Mouse (Mus musculus) layer of hippocampus, postnatal 14 days (tissue): Measurements from ENCODE around the gene Lnx2. TPM values are rescaled to one million over a fixed set of nuclear protein-coding genes. Genes with fewer than 3 reads are reported as not detected.

Source experiments
- DNase-seq, 2 experiments: peaks; one replicate each; pipeline ENCODE4 v3.0.0; 2021 to 2022; ENCODE audit warnings: low spot score in 2 of 2, mixed read lengths in 1 of 2
- total RNA-seq, 2 experiments: library from RNA; stranded (reverse); gene quantifications; 2 replicates each; pipeline ENCODE4 v1.2.3; 2021

The Lnx2 gene
- total RNA-seq, 2 experiments from 2014 or later, result 5.2 to 6.1 TPM

DNA sequence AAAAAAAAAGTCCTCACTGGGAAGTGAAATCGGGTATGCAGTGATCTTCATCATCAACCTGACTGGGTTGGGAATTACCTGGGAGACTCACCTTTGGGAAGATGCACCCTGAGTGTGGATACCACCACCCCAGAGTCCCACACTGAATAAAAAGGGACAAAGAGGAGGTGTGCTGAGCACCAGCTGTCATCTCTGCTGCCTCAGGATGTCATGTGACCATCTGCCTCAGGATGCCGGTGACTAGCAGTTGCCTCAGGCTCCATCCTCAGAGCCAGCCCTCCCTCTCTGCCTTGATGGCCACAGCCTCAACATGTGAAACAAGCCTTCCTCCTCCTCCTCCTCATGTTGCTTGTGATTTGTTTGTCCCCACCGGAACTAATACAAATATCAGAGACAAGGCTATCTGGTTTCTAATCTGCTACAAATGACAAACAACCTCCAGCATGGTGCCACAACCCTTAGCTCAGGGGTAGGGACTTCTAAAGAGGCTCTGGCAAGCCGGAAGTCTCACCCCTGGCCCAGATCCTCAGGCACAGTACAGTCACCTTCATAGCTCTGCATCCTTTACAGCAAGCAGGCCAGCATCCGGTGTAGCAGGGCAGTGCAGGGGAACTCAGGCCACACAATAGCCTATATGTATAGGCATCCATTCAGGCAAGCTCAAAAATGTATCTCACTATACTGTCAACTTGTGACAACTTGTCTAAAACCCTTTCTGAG is 54.7 kb downstream of the Lnx2 start:
- no peak for DNase-seq

DNA sequence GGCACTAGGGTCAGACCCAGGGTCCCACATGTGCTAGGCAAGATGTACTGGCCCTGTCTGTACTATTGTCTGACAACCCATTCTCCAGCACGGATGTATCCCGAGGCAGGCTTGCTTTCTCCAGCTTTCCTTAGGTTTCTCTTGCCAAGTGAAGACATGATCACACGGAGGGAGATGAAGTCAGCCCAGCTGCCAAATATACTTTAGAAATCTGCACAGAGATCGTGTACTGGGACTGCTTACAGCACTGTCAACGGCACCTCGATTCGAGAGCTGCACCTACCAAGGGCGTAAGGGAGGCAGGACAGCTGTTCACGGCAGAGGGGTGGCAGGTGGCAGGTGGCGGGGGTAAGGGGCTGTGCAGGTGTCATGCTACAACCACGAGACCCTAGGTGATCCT is 55.8 kb downstream of the Lnx2 start:
- DNase-seq, result no peak

DNA sequence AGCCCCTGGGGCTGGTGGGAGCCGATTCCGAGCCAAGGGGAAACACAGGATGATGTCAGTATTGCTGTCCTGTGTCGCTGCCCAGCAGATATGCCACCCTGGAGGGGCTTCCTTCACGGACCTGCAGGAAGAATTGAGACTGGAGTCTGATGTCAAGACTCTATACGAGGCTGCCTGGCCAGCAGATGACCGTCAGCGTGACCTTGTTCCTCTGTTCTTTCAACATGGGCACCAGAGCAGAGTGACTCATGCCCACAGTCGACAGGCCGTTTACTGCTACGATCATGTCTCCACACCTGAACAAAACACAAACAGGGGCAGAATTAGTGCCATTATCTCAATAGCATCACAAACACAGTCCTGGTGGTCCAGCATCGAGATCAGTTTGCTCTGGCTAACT is 57.6 kb downstream of the Lnx2 start:
- DNase-seq, result no peak

DNA sequence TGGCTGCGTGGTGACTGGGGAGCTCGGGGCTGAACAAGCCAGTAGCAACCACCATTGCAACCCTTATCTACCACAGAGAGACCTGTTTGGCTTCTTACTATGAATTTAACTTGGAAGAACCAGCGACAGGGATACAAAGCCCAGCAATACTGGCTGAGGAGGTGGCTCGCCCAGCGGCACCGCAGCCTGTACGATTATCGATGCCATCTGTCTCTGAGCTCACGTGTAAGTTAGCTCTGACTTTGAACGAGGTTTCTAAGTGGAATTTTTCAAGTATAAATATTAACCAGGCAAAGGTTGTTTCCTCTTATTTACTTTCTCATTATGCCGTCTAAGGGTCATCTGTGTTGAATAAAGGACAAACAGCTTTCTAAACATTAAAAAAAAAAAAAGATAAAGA is 58.9 kb downstream of the Lnx2 start:
- no peak for DNase-seq

DNA sequence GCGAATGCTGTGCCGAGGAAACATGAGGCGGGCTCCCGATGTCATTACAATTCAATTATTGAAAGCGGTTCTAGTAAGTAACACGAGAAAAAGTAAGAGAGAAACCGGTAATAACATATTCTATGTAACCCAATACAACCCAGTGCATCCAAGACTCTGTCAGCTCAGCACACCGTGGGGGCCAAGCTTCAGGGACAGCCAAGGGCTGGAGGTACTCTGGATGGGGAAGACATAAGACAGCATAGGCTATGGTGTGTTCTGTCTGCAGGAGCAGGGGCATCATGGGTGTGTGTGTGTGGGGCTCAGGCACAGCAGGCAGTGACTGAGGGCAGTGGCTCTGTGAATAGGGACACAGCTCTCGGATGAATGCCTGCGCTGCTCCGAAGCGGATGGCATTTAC is 59.8 kb downstream of the Lnx2 start:
- no peak for DNase-seq

DNA sequence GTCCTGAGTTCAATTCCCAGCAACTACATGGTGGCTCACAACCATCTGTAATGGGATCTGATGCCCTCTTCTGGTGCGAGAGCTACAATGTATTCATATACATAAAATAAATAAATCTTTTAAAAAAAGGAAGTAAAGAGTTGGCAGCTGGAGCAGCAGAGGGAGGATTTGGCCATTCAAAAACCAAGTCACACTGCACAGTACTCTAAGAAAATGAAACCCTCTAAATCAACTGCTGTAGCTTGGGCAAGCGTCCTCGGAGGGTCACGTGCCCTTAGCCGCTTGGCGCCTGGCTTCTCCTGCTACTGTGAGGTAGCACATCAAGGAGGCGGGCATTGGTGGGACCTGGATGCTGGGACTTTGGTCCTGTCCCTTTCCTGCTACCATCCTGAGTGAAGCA is 61.2 kb downstream of the Lnx2 start:
- DNase-seq, result no peak

DNA sequence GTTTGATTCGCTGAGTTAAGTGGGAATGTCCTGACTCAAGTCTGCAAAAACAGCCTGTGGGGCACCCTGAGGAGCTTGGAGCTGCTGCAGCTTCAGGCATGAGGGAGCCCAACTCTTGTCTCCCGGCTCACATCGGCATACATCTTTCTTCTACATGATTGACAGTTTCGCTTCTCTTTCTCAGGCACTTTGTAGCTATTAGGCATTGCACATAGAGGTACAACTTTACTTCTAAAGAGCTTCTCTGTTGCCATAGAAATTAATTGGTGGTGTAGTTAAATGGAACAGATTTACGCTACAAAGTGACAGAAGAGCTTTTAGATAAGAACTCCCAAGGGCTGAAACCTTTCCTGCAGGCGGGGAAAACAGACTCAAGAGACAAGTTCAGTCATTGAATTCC is 62.5 kb downstream of the Lnx2 start:
- no peak for DNase-seq

DNA sequence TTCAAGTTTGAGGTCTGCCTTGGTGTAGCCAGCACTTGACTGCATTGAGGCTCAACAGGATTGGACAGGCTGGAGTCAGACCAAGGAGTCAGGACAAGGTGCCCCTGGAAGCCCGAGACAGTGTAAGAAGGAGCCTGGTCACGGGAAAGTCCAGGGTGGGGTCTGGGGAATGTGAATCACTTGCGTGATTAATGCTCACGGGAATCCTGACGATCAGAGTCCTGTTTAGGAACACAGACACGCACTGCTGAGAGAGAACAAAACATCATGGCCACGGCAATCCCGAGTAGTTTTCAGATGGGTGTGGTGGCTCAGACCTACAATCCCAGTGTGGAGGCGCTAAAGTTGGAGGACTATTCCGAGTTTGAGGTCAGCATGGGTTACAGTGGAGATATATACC is 65.1 kb downstream of the Lnx2 start:
- DNase-seq, result no peak

DNA sequence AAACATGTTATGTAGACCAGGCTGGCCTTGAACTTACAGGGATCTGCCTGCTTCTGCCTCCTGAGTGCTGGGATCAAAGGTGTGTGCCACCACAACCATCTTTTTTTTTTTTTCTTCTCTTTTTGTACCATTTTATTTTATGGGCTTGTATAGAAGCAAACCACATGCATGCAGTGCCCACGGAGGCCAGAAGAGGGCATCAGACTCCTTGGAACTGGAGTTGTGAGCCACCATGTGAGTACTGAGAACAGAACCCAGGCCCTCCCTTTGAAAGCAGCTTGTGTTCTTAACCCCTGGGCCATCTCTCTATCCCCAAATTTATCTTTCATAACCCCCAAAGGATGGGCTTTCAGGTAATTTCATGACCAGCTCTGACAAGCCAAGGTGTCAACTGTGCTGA is 73.1 kb downstream of the Lnx2 start:
- DNase-seq, result no peak

DNA sequence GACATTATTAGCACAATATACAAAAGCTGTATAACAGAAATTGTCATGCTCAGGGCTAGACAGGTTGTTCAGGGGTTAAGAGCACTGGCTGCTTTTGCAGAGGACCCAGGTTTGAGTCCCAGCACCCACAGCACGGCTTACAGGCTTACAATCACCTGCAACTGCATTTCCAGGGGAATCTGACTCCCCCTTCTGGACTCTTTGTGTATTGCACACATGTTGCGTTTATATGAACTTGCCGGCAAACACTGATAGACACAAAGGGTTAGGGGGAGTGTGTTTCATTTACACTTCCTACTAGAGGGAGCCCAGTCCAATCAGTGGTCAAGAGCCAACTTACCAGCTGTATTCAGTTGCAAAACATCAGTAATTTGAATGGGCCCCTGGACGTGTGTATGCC is 75.1 kb downstream of the Lnx2 start:
- no peak for DNase-seq

DNA sequence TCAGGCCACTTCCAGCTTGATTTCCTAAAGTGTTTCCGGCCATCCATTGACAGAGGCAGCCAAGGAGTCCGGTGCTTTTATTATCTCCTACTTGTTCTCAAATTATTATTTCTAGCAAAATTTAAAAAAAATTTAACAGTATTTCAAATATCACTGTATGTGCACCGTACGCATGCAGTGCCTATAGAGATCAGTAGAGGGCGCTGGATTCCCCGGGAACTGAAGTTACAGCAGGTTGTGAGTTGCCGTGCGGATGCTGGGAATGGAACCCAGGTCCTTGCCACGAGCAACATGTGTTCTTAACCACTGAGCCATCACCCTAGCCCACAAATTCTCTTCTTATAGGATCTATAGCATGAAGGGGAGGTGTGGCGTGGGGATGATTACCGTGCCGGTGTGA is 77.6 kb downstream of the Lnx2 start:
- no peak for DNase-seq

DNA sequence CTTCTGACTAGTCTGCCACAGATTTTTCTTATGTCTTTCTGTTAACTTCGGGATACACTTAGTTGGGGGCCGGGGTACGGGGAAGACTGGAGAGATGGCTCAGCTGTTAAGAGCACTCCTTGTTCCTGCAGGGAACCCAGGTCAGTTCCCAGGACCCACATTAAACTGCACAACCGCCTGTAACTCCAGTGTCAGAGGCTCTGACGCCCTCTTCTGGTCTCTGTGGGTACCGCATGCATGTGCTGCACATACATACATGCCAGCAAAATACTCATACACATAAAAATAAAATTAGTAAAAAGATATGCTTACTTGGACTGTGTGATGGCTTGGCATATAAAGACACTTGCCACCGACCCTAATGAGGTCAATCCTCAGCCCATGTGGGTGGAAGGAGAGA is 79.6 kb downstream of the Lnx2 start:
- no peak for DNase-seq

DNA sequence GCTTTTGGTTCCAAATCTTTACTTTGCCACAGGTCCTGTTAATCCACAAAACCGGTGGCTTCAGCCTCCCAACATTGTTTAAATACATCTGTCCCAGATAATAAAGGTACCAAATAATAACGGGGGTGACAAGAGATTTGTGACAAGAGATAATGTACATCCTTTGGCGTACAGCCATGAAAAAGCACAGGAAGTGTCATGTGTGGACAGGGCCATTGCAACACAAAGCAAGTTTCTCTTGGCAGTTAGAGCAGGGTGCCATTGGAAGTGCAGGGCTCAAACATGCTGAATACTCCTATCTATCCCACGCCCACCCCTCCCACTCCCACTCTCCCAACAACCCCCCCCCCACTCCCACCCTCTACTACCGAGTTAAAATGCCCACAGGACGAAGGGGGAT is 81.4 kb downstream of the Lnx2 start:
- DNase-seq, result no peak

DNA sequence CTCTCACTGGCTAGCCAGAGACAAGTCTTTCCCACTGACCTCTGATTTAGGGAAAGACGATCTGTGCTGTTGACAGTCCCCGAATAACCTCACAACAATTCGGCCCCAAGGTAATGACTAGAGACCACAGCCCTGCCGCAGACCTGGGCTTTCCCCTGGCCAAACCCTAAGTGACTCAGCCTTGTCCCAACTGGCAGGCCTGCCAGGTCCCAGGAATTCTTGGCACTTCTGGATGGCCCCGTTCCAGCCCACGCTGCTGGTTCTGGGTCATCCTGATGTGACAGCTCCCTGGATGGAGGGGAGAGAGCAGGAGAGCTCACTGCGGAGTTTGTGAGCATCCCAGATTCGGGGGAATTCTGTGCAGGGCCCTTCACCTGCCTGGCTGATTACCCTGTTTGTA is 82.9 kb downstream of the Lnx2 start:
- peak; percentile 26 to 40 for DNase-seq

DNA sequence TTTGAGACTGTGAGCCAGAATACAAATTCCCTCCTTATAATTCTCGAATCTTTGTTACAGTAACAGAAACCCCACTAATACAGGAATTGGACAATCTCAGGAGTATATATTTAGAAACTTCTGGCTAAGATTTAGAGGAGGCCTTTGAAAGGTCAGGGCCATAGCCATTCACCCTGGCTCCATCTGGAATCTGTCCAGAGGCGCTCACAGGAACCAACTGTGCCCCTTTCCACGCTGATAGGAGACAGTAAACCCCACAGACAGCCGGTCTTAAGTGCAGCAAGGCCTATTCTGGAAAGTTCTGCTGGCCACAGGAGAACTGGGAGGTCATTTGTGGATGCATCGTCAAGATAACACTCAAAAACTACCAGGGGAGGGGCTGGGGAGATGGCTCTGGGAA is 87.3 kb downstream of the Lnx2 start:
- DNase-seq, result no peak

DNA sequence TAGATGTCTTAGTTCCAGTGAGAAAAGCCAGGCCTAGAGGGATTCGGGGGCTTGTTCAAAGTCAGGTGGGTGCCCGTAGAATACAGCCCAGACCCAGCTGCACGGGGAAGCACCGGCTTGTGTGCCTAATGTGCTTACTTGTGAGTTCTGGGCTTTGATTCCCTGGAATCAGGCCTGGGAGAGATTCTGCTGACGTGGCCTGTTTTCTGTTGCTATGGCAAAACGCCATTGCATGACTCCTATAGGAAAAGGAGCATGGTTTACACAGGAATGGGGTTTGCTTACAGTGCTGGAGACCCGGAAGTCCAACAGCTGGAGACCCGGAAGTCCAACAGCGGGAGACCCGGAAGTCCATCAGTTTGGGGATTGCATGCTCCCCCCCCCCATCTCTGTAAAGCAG is 88.8 kb downstream of the Lnx2 start:
- no peak for DNase-seq

DNA sequence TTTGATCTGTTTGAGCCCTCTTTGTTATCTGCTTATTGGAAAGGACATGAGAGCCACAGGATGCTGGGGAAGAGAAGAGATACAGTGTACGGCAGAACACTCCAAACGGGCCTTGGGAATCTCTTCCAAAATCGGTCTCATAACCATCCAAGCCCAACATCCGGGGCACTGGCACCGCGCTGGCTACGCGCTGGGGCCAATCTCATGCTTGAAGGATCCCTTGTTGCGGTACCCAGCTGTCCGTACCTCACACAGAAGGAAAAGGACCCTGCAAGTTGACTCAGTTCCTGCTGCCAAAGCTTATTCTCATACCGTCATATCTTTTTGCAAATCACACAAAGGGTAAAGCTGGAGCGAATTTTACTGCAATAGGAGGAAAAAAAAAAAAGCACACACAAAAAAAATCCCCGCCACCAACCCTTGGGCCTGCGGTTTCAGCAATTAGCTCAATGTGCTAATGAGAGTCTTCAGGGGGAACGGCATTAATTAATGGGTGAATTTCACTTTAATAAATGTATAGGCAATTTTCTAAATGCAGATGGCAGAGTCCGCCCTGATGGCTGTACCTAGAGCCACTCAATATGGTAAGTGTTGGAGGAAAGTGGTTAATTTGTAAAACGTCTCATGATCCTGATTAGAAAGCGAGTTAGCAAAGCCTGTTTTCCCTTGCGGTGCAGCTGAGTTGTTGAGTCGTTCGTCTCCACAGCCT is 90.5 kb downstream of the Lnx2 start:
- no peak for DNase-seq

DNA sequence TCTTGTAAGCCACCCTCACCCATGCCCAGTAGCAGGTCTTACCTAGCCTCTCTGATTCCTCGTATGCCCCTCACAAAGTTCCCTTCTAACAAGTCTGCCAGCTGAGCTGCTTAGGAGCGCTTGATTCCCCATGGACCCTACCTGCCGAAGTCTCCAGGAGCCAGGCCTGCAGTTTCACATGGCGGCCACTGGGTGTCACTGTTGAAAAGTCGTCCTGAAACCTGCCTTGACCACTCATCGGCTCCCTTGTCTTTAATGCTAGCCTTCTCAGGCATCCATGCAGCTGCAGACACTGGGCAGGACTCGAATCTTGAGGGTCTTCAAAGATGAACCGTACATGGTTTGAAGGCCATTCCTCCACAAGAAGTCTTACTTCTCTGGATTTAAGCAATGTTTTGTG is 93.2 kb downstream of the Lnx2 start:
- peak; percentile 30 to 60 for DNase-seq

DNA sequence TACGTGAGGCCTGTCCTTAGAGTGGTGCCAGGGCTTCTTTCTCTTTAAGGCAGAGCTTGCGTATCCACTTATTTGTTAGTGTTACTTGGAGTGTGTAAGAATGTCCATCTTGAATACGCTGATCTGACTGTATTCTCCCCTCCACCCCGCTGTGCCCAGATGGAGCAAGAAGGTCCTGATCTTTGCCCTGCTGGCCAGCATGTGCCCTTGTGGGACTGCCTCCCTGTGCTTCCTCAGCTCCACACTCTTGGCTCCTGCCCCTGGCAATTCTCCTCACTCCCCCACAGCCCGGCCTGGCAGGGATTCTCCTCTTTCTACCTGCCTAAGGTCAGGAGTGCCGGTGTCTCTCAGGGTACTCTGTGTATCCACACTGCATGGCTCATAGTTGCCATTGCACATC is 95.0 kb downstream of the Lnx2 start:
- no peak for DNase-seq

DNA sequence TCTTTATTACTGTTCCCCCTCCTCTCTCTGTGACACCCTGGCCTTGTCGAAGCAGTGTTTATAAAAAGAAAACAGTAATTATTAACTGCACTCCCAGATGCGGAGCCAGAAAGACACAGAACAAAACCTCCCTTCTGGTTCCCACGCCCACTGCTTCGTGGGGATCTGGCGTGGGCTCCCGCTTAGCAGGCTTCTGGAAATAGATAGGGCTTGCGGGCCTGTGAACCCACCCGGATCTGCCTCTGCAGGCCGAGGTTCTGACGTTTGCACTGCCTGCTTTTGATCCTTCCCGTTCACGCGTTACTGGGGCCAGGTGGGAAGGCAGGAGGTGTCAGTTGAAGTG is 101.6 kb downstream of the Lnx2 start:
- no peak for DNase-seq

DNA sequence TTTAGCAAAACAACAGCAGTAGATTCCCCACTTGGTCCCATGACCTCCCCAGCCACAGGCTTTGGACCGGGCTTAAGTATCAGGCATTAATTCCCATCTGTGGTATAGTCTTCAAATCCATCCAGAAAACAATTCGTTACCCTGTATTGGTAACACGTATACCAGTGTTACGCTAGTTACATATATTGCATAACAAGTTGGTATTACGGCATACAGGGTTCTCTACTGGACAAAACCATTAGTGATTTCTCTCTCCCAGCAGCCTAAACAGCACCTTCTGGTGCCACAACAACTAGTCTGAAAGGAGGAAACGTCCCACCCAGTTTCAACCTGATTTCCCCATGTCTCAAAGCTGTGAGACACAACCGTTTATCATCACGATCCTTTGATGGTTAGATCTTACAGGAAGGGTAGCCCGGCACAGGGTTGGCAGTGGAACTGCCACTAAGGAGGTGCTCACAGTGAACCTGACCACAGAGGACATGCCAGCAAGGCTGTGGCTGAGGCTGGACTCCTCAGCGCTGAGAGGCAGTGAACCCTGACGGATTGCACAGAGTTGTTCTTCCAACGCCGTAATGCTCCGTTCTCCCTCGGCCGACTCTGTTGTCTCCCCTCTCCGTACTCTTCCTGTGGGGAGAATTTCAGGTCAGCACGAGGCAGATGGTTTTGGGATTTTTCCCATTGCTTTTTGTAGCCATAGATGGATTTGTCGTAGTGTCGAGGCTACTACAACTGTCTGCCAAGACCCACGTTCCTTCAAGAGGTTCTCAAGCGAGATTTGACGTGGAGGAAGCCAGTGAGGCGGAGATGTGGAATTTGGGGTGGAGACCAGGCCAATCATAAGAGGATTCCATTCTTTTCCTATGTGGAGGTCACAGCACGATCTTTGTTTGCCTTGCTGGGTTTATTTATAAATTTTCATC is 102.3 kb downstream of the Lnx2 start:
- no peak for DNase-seq

DNA sequence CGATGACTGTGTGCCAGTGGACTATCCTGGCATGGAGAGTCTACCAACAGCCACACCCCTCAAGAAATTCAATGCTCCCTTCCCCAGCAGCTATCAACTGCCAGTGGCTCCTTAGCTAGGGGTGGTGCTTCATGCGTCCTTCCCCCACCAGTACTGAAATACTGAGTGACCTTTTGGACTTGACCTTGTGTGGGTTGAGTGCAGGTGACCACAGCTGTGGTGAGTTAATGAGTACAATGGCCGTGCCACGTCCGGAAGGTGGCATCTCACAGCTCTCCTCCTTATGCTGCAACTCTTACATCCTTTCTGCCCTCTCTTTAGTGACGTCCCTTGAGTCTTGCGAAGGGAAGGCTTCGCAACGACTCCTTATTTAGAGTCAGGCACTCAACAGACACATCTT is 103.0 kb downstream of the Lnx2 start:
- no peak for DNase-seq
